Mouse (Mus musculus) lung, postnatal 4 days (tissue): ENCODE measurements around the gene Emc1.
A peak's percentile ranks its signal among the peaks of the same experiment; 100 is the strongest.

Experiments used
- DNase-seq, 2 experiments: peaks; one replicate each; pipeline ENCODE4 v3.0.0; 2021

Gene Emc1

DNA sequence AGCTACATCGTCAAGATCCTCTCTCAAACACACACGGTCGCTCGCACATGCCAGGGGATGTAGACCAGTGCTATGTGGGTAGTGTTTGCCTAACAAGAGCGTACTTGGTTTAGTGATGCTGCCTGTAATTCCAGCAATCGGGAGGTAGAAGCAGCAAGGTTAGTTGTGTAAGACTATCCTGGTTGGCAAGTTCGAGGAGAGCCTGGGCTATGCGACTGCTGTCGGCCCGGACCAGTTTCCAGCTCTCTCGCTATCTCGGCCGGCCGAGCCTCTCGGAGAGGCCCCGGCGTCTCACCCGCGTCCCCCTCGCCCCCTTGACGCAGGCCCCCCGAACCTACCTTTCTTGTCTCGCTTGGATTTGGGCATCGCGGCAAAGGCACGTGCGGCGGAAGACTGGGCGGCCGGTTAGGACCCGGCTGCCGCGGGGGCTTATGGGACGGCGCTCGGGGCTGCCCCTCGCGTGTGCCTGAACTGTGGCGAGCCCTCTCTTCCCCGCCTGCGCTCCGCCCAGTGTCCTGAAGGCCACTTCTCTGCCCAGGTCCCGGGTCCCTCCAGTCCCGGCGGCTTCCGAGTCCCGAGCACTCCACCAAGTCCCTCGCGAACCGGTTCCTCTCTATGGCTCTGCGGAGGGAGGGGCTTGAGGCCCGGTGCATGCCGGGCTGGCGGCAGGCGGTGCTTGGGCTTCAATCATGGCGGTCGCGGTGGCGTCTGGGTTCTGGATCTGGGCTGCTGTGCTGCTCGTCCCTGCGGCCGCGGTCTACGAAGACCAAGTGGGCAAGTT is at the start of gene Emc1, which contains the start of the genes Mrto4 and Ubr4:
TSS of gene Emc1 (plus strand) at position 657 of the 781 bp plus-strand sequence.
TSS of gene Mrto4 (minus strand) at position 646 of the 781 bp plus-strand sequence.
TSS of gene Ubr4 (plus strand) at position 679 of the 781 bp plus-strand sequence.
- peak; percentile 89 to 90 for DNase-seq

DNA sequence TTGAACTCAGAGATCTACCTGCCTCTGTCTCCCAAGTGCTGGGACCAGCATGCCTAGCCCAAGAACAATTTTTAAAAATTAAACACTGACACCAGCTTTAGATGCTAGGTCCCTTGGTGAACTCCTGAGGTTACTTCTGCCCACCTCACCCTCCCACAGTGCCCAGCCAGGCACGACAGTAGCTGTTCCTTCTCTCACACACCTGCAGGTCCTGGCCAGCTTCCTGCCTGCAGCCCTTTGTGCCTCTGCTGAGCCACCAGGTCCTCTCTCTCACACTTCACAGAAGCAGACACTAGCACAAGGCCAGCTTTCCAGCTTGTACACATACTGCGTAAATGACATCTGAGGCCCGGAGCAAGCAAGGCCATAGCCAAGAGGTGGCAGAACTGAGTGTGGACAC is 46.9 kb upstream of the Emc1 start:
- DNase-seq, result no peak

DNA sequence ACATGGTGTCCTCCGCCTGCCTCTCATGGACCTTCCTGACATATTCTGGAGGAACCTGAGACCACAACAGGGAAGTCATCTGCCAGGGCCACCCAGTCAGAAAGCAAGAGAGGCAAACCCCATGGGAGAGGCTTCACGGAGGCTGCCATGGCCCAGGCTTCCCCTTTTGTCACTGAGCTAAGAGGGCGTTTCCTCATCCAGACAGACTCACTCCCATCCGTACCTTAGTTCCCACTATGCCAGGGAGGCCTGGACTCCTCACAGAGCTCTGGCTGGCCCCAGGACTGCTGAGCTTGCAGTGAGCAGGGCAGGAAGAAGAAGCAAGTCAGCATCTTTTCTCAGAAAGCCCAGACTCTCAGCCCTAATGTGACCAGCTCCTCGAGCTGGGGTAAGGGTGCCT is 44.5 kb upstream of the Emc1 start:
- peak; percentile 49 to 55 for DNase-seq

DNA sequence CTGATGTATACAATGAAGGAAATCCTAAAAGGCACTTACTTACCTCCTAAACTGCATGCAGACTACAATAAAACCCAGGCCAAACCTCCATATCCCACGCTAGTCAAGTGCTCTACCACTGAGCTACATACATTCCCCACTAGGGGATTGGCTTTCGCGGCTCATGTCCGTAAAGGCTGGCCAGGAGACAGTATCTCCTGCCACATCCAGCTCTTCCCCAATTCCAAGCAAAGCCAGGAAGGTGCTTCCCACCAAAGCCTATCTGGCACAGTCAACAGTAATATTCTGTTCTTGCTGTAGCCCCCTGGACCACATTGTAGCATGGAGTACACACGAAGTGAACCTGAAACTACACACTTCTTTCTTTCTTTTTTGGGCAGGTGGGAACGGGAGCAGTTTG is 42.7 kb upstream of the Emc1 start:
- no peak for DNase-seq

DNA sequence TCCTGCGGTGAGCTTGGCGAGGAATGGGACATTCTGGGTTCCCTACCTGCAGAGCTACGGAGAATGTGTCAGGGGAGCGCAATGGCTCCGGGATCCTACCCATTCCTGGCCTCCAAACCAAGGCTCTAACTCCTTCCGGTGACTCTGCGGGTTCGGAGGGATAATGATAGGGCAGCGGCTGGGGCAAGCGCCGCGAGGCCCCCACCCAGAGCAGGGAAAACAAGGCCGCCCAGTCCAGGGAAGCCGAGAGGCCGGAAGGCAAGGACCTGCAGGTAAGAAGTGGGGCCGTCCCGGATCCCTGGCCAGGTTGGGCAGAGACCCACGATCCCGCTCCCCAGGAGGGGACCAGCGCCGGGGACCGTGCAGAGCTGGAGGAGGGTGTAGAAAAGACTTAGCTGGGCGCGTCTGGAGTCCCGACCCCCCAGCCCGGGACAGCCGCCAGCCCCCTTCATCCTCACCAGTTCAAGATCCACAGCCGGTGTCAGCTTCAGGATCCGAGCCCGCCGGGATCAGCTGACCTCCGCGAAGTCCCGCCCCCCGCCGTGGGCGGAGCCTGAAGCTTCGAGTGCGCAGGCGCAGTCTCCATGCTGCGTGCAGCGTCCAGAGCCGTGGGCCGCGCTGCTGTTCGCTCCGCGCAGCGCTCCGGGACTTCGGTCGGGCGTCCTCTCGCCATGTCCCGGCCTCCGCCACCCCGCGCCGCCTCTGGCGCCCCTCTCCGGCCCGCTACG is 42.1 kb upstream of the Emc1 start, which contains the start of the genes Pqlc2 and Akr7a5:
TSS of gene Pqlc2 (minus strand) at position 538 of the 728 bp plus-strand sequence.
TSS of gene Akr7a5 (plus strand) at position 574 of the 728 bp plus-strand sequence.
- peak; percentile 97 to 99 for DNase-seq

DNA sequence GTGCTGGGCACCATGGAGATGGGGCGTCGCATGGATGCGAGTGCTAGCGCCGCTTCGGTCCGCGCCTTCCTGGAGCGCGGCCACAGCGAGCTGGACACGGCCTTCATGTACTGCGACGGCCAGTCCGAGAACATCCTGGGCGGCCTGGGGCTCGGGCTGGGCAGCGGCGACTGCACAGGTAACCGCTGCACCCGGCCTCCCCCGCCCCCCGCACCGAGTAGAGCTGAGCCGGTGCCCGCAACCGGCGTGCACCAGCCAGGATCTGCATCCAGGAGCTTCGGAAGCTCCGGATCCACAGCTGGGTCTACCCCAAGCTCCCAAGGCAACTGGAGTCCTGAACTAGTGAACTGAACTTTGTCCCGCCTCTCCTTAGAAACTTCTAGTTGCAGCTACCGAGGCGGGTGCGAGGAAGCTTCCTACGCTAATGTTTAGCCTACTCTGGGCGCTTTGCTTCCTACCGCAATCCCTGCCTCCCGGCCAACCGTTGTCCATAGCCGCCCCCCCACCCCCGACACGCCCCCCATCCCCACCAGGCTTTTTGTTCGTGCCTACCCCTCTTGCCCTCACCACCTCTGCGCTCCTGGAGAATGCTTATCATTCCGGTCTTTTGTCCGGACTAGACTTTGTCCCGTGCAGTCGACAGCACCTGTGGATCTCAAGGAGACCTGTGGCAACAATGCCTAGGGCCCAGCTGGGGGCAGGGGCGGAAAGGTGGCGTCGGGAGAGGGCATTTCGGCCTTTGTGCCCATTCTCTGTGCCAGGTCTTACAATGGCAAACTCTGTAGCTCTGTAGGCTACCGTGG is 41.3 kb upstream of the Emc1 start:
- DNase-seq, result no peak

DNA sequence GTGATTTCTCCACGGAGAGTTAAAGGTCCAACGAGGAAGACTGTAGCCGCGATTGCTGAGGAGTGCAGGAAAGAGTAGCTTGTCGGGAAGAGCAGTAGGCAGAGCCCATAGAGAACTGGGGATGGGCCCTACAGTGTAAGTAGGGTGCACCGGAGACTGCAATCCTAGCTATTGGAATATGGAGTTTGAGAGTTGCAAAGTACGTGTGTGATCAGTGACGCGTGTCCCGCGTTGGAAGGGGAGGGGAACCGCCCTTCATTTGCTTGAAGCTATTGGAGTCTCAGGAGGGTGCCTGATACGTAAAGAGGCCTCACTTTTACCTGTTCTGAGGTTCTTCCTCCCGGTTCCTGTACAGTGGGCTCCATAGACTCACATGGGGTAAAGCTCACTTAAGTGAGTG is 40.7 kb upstream of the Emc1 start:
- no peak for DNase-seq

DNA sequence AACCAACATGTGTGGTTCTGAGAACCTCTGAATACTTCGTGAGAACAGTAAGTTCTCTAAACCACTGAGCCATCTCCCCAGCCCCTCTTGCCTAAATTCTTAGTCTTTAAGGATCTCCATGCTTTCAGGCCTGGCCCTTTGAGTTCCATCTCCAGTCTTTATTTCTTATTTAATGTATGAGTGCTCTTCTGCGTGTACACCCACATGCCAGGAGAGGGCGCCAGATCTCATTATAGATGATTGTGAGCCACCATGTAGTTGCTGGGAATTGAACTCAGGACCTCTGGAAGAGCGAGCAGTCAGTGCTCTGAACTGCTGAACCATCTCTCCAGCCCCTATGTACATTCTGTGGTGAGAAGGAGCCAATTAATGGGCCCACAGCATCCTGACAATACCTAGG is 39.8 kb upstream of the Emc1 start:
- peak in 1 of 2 experiments; percentile 52 for DNase-seq

DNA sequence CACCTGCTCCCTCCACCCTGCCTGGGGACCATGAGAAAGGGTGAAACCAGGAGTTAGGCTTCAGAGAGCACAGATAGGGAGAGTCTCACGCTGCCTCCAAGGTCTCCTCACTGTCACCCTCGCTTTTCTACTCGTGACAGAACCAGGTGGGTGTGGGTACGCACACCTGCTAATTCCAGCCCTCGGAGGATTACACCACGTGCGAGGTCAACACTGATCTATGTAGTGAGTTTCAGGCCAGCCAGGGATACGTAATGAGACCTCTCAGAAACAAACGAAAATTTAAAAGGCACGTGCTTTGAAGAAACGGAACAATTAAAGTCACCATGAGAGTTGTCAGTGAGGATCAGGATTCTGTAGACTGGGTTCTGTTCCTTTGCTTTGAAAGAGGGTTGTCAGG is 33.9 kb upstream of the Emc1 start:
- DNase-seq, result no peak

DNA sequence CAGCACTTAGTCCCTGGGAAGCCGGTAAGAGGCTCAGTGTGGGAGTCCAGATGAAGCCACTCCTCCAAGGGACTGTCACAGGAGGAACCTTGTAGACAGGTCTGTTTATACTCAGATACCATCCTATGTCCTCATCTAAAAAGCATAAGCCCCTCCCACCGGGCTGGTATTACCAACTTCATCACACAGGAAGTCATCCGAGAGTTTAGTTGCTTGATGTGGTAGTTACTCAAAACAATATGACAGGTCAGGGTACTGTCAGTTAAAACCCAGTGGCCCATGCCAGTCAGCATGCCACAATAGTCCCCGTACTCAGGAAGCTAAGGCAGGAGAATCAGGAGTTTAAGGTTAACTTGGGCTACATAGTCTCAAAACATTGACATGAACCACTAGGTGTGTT is 32.6 kb upstream of the Emc1 start:
- DNase-seq, result no peak

DNA sequence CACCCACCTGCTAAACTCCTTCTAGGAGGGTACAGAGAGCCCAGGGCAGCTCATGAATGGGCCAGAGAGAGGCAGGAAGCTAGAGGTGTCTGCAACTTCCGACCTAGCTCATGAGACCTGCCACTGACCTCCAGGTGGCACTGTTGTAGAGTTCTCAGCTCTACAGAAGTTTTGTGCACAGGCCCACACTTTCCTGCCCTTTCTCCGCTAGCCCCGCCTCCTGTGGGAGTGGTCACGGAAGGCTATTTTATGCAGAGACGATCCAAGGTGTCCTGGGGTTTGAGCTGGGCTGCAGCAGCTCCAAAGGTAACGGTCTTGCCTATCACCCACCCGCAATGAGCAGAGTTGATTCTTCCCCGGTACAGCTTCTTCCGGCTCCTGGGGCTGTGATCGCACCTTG is 21.8 kb upstream of the Emc1 start:
- DNase-seq, result peak; percentile 82 to 86

DNA sequence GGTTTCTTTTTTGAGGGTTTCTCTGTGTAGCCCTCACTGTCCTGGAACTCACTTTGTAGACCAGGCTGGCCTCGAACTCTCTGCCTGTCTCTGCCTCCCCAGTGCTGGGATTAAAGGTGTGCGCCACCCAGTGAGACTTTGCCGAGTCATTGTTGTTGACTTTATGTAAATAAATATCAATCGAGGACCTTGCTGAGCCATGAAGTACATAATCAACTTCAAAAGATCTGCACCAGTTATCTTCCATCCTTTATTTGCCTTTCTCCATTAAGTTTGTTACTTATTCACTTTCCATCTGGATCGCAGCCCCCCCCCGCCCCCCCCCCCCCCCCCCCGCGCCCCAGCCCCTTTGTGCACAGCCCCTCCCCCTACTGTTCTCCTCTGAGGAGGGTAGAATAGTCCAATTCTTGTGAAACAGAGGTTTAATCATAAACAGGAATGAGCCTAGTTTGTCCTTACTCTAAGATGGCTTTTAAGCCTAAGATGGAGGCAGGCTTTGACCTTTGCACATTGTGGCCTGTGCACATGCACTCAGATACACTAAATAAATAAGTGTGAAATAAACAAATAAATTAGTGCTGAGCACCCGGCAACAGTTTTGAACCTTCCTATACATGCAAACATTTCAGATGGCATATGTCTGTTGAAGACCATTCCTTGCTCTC is 17.6 kb upstream of the Emc1 start:
- no peak for DNase-seq

DNA sequence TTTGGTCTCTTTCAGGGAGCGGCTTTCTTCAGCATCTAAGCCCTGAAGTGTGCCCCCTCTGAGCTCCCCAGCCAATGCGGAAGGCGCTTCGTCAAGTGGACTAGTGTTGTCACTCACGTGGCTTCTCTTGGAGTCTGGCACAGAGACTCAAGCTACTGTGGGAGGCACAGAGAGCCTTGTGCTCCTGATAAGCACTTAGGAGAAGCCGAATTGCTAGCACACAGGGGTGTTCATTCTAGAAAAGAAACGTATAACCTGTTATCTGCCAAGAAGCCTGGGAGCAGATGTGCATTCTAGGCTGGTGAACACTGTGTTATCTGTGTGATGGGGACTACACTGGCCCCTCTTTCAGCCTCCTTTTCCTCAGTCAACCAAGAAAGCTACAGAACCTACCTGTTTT is 16.9 kb upstream of the Emc1 start:
- no peak for DNase-seq

DNA sequence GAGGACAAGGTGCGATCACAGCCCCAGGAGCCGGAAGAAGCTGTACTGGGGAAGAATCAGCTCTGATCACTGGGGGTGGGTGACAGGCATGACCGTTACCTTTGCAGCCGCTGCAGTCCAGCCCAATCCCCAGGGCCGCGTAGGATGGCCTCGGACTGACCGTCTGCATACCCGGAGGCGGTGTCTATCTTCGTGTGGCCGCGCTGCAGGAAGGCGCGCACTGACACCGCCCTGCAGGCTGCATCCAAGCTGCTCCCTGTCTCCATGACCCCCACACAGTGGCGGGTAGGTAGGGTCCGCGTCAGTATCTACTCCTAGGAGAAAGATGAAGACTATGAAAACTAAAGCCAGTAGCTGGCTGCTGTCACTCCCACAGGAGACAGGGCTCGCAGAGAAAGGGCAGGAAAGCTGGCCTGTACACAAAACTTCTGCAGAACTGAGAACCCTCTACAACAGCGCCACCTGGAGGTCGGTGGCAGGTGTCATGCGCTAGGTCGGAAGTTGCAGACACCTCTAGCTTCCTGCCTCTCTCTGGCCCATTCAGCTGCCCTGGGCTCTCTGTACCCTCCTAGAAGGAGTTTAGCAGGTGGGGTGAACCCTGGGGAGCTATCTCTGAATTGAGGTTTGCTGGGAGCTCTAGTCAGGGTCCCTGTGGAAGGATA is 15.4 kb upstream of the Emc1 start:
- peak; percentile 80 to 88 for DNase-seq

DNA sequence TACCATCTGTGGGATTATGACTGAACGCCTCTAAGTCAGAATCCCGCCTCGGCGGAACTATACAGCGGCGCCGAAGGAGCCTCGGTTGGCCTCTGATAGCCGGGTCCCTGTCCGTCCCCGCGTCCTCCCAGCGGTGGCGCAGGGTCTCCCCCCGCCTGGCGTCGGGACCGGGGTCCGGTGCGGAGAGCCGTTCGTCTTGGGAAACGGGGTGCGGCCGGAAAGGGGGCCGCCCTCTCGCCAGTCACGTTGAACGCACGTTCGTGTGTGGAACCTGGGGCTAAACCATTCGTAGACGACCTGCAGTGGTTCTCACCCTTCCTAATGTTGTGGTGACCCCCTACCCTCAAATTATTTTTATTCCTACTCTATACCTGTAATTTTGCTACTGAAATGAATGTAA is 14.2 kb upstream of the Emc1 start:
- no peak for DNase-seq

DNA sequence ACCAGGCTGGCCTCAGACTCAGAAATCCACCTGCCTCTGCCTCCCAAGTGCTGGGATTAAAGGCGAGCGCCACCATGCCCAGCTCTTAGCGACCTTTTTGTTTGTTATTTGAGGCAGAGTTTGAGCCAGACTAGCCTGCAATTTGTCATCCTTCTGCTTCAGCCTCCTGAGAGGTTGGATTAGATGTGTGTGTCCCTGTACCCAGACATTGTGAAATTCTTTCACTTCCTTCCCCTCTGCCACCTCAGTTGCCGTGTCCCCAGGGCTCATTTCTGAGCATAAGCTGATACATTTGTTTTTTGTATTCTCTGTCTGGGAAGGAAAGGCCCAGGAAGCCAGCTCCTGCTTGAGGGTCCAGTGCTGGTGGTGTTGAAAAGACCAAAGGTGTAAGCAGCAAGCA is 11.6 kb upstream of the Emc1 start:
- no peak for DNase-seq

DNA sequence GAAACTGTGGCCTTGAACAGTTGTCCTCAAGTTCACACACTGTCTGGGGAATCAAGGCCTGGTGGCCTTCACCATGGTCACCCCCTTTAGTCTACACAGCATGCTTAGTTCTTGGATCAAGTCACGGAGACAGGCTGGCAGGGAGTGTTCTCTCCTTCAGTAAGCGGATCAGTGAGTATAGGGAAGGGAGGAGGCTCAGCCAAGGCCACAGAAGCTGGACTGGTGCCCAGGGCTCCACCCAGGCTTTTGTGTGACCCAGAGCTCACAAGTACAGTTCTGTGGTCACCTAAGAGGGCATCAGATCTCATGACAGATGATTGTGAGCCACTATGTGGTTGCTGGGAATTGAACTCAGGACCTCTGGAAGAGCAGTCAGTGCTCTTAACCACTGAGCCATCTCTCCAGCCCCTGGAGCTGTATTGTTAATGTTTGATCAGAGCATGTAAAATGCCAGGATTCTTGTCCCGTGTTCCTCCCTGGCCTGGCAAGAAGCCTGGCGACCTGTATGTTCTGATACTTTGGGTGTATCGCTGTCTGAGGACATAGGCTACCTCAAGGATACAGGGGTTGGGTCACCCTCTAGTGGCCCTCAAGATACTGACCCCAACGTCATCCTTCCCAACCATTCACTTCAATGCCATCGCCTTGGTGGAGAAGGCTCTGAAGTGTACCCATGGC is 10.7 kb upstream of the Emc1 start:
- DNase-seq, result peak; percentile 28 to 36

DNA sequence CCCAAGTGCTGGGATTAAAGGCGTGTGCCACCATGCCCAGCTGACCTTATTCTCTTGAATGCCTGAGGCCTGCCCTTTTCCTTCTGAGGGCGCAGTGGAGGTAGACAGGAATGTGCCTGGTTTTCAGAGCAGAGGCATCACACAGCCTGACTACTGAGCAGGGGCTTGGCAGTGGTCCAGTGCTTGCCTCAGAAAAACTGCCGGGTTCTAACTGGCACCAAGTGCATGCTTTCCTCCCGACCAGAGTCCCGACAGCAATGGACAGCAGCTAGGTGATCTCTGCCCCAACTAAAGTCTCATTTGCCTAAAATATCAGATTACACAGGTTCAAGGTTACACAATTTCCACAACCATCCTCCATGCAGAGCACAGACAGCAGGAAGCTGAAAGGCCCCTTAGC is 8.7 kb upstream of the Emc1 start:
- DNase-seq, result no peak

DNA sequence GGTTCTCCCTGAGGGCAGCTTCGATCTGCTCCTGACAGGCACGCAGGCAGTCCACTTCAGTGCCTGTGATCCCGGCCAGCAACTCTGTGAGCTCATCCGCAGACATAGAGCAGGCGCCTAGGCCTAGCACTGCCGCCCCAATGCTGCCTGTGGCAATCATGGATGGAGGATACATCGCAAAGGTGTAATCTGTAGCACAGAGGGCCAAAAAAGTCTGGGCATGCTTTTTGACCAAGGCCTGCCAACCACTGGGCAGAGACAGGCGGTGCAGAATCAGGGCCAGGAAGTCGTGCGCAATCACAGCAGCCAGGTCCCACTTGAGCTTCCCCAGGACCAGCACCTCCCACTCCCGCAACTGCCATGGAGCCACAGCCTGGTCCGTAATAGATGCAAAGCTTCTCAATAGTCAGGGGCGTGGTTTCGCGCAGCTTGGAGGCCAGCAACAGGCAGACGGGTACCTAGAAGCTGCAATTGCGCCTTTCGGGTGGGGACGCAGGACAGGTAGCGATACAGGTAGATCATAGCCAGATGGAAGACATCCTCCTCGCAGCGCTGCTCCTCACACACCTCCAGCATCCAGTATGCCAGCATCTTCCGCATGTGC is 6.9 kb upstream of the Emc1 start:
- no peak for DNase-seq

DNA sequence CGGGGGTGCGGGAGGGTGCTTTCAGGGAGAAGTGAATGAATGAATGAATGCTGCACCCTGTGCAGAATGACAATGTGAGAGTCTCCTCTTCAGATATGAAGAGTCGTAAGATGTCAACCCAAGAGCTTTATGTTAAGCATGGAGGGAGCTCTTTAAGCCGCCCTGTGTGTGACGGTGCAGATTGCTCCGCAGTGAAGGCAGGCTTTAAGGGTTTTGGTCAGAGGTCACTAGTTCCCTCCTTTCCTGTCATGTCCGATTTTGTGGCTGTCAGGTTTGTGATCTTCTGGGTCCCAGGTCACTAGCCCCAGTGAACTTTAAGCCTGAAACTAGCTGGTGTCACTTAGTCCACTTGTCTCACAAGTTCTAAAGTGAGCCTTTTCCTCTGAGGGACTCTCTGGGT is 445 bp downstream of the Emc1 start:
- no peak for DNase-seq

DNA sequence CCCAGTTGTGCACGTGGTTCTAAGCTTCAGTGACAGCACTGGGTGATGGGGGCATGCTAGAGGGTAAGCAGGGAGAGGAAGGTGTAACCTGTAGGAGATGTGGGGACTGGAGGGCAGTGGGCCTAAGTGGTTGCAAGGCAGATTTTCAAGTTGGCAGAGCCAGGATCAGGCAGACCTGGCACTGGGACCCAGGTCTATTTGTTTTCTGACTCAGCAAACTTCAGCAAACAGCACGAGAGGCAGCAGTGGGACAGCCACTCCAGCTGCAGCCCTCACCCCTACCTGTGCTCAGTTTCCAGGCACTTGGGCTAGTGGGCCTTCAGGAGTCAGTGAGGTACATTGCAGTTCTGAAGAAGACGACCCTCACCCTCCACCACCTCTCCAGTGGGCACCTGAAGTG is 4.8 kb downstream of the Emc1 start:
- peak in 1 of 2 experiments; percentile 31 for DNase-seq
